Mouse (Mus musculus): ENCODE measurements around the gene Il31ra.

Gene Il31ra

GRCm38 (mm10) chr13:112560554-112561138 lies 33.5 kb downstream of the Il31ra start:
- DNase-seq (ENCODE audit: low spot score in 2 of 2), result no peak

- no peak for DNase-seq (ENCODE audit: low spot score in 2 of 2)
Measured at GRCm38 (mm10) chr13:112556501-112556900, 37.7 kb downstream of the Il31ra start.

GRCm38 (mm10) chr13:112553304-112553703 lies 40.9 kb downstream of the Il31ra start:
- DNase-seq (ENCODE audit: low spot score in 2 of 2), result no peak

- no peak for DNase-seq (ENCODE audit: low spot score in 2 of 2)
Measured at GRCm38 (mm10) chr13:112551641-112552548, 42.3 kb downstream of the Il31ra start.

GRCm38 (mm10) chr13:112541223-112541975 lies 52.8 kb downstream of the Il31ra start:
- DNase-seq (ENCODE audit: low spot score in 2 of 2), result no peak

- DNase-seq (ENCODE audit: low spot score in 2 of 2), result no peak
Measured at GRCm38 (mm10) chr13:112540616-112541015, 53.5 kb downstream of the Il31ra start.

GRCm38 (mm10) chr13:112537065-112537464 lies 57.1 kb downstream of the Il31ra start:
- DNase-seq (ENCODE audit: low spot score in 2 of 2), result no peak

- DNase-seq (ENCODE audit: low spot score in 2 of 2), result no peak
Measured at GRCm38 (mm10) chr13:112536611-112537010, 57.5 kb downstream of the Il31ra start.

GRCm38 (mm10) chr13:112533556-112533955 lies 60.6 kb downstream of the Il31ra start:
- no peak for DNase-seq (ENCODE audit: low spot score in 2 of 2)

- DNase-seq (ENCODE audit: low spot score in 2 of 2), result no peak
Measured at GRCm38 (mm10) chr13:112532235-112532634, 61.9 kb downstream of the Il31ra start.

- peak; percentile 56 to 64 for DNase-seq (ENCODE audit: low spot score in 2 of 2)
Measured at GRCm38 (mm10) chr13:112529893-112530292, 64.3 kb downstream of the Il31ra start.

- DNase-seq (ENCODE audit: low spot score in 2 of 2), result no peak
Measured at GRCm38 (mm10) chr13:112527186-112527585, 67.0 kb downstream of the Il31ra start.

GRCm38 (mm10) chr13:112523346-112523970 lies 70.7 kb downstream of the Il31ra start:
- DNase-seq (ENCODE audit: low spot score in 2 of 2), result no peak

GRCm38 (mm10) chr13:112522896-112523295 lies 71.3 kb downstream of the Il31ra start:
- no peak for DNase-seq (ENCODE audit: low spot score in 2 of 2)

- no peak for DNase-seq (ENCODE audit: low spot score in 2 of 2)
Measured at GRCm38 (mm10) chr13:112522261-112522660, 71.9 kb downstream of the Il31ra start.

GRCm38 (mm10) chr13:112514546-112514945 lies 79.6 kb downstream of the Il31ra start:
- DNase-seq (ENCODE audit: low spot score in 2 of 2), result no peak

- DNase-seq (ENCODE audit: low spot score in 2 of 2), result no peak
Measured at GRCm38 (mm10) chr13:112512824-112513223, 81.3 kb downstream of the Il31ra start.

- DNase-seq (ENCODE audit: low spot score in 2 of 2), result no peak
Measured at GRCm38 (mm10) chr13:112511810-112512209, 82.3 kb downstream of the Il31ra start.

GRCm38 (mm10) chr13:112511261-112511660 lies 82.9 kb downstream of the Il31ra start:
- no peak for DNase-seq (ENCODE audit: low spot score in 2 of 2)

- no peak for DNase-seq (ENCODE audit: low spot score in 2 of 2)
Measured at GRCm38 (mm10) chr13:112510437-112511212, 83.5 kb downstream of the Il31ra start.

- peak in 1 of 2 experiments; percentile 41 for DNase-seq (ENCODE audit: low spot score in 2 of 2)
Measured at GRCm38 (mm10) chr13:112509465-112509864, 84.7 kb downstream of the Il31ra start.

All from frontal cortex, postnatal 25 days (tissue).